Mouse (Mus musculus): ENCODE results near the gene Gm9964. TPM values are rescaled to one million over a fixed set of nuclear protein-coding genes. Genes with fewer than 3 reads are reported as not detected.

The Gm9964 gene
- polyA plus RNA-seq, 1 experiment from 2014 or later, result not detected

Other genes starting within 250 kb of the Gm9964 start
- 2.6 and 3.3 TPM in 2 replicates for gene Ksr1, start 150.5 kb downstream of the Gm9964 start, polyA plus RNA-seq (2015; fragmentation: Nextera tagmentation; extraction: Ambion mirVana)
- gene Wsb1, start 42.2 kb downstream of the Gm9964 start, polyA plus RNA-seq (2015; fragmentation: Nextera tagmentation; extraction: Ambion mirVana), result 316 and 358 TPM in 2 replicates
- 8.9 and 9.0 TPM in 2 replicates for gene Nf1, start 42.8 kb upstream of the Gm9964 start, polyA plus RNA-seq (2015; fragmentation: Nextera tagmentation; extraction: Ambion mirVana)
- 0.35 and 0.42 TPM in 2 replicates for gene Omg, start 207.2 kb upstream of the Gm9964 start, polyA plus RNA-seq (2015; fragmentation: Nextera tagmentation; extraction: Ambion mirVana)
- 0.73 and 1.2 TPM in 2 replicates for gene Evi2b, start 226.9 kb upstream of the Gm9964 start, polyA plus RNA-seq (2015; fragmentation: Nextera tagmentation; extraction: Ambion mirVana)
- 0.73 and 0.78 TPM in 2 replicates for gene Evi2, start 233.7 kb upstream of the Gm9964 start, polyA plus RNA-seq (2015; fragmentation: Nextera tagmentation; extraction: Ambion mirVana)
- 3.1 TPM in 2 replicates for gene Evi2a, start 233.7 kb upstream of the Gm9964 start, polyA plus RNA-seq (2015; fragmentation: Nextera tagmentation; extraction: Ambion mirVana)

Data from kidney, embryonic 15.5 days (tissue).